Mouse (Mus musculus): Measurements from ENCODE around the gene Serpinb6c.
"Not testable (repeated sequence)": the region's sequence is repeated elsewhere in the genome, so short reads cannot be mapped to it uniquely, and the experiment has no call there.

Gene Serpinb6c

GRCm38 (mm10) chr13:33905176-33905954 lies at the start of gene Serpinb6c:
Serpinb6c (minus strand) TSS chr13:33905708.
- no peak for DNase-seq (ENCODE audit: low spot score in 2 of 2)

- DNase-seq (ENCODE audit: low spot score in 2 of 2) = no peak
Observed at GRCm38 (mm10) chr13:33952947-33953346, 47.4 kb upstream of the Serpinb6c start.

- DNase-seq (ENCODE audit: low spot score in 2 of 2) = peak; percentile 24 to 28
Observed at GRCm38 (mm10) chr13:33952075-33952449, 46.6 kb upstream of the Serpinb6c start.

GRCm38 (mm10) chr13:33951308-33952074 lies 46.0 kb upstream of the Serpinb6c start:
- peak in 1 of 2 experiments; percentile 35 for DNase-seq (ENCODE audit: low spot score in 2 of 2)

- no peak for DNase-seq (ENCODE audit: low spot score in 2 of 2)
Observed at GRCm38 (mm10) chr13:33942212-33942779, 36.8 kb upstream of the Serpinb6c start.

GRCm38 (mm10) chr13:33941288-33941808 lies 35.8 kb upstream of the Serpinb6c start:
- no peak for DNase-seq (ENCODE audit: low spot score in 2 of 2)

GRCm38 (mm10) chr13:33937587-33937986 lies 32.1 kb upstream of the Serpinb6c start:
- not testable (repeated sequence) for DNase-seq (ENCODE audit: low spot score in 2 of 2)

GRCm38 (mm10) chr13:33937151-33937550 lies 31.6 kb upstream of the Serpinb6c start:
- DNase-seq (ENCODE audit: low spot score in 2 of 2) = no peak

- peak; percentile 67 to 73 for DNase-seq (ENCODE audit: low spot score in 2 of 2)
Observed at GRCm38 (mm10) chr13:33935465-33936181, 30.1 kb upstream of the Serpinb6c start.

GRCm38 (mm10) chr13:33934743-33935142 lies 29.2 kb upstream of the Serpinb6c start:
- DNase-seq (ENCODE audit: low spot score in 2 of 2) = peak; percentile 25 to 36

- DNase-seq (ENCODE audit: low spot score in 2 of 2) = peak; percentile 78 to 79
Observed at GRCm38 (mm10) chr13:33930912-33931311, 25.4 kb upstream of the Serpinb6c start.

- no peak for DNase-seq (ENCODE audit: low spot score in 2 of 2)
Observed at GRCm38 (mm10) chr13:33930281-33930680, 24.8 kb upstream of the Serpinb6c start.

GRCm38 (mm10) chr13:33921699-33922098 lies 16.2 kb upstream of the Serpinb6c start:
- no peak for DNase-seq (ENCODE audit: low spot score in 2 of 2)

- no peak for DNase-seq (ENCODE audit: low spot score in 2 of 2)
Observed at GRCm38 (mm10) chr13:33921041-33921440, 15.5 kb upstream of the Serpinb6c start.

GRCm38 (mm10) chr13:33906821-33907220 lies 1.3 kb upstream of the Serpinb6c start:
- DNase-seq (ENCODE audit: low spot score in 2 of 2) = no peak

- DNase-seq (ENCODE audit: low spot score in 2 of 2) = no peak
Observed at GRCm38 (mm10) chr13:33903290-33903689, 2.2 kb downstream of the Serpinb6c start.

- DNase-seq (ENCODE audit: low spot score in 2 of 2) = no peak
Observed at GRCm38 (mm10) chr13:33894207-33894606, 11.3 kb downstream of the Serpinb6c start.

- no peak for DNase-seq (ENCODE audit: low spot score in 2 of 2)
Observed at GRCm38 (mm10) chr13:33843308-33843707, 62.2 kb downstream of the Serpinb6c start, which contains the start of gene Serpinb6e. Serpinb6e (minus strand) TSS chr13:33843408.

GRCm38 (mm10) chr13:33830751-33831150 lies 74.8 kb downstream of the Serpinb6c start:
- no peak for DNase-seq (ENCODE audit: low spot score in 2 of 2)
